Mouse (Mus musculus): ENCODE results near the gene Sorbs1. TPM values are rescaled to one million over a fixed set of nuclear protein-coding genes. Genes with fewer than 3 reads are reported as not detected.

Sorbs1 gene
- total and polyA plus RNA-seq, 2 experiments from 2014 or later: 140 to 153 TPM

DNA sequence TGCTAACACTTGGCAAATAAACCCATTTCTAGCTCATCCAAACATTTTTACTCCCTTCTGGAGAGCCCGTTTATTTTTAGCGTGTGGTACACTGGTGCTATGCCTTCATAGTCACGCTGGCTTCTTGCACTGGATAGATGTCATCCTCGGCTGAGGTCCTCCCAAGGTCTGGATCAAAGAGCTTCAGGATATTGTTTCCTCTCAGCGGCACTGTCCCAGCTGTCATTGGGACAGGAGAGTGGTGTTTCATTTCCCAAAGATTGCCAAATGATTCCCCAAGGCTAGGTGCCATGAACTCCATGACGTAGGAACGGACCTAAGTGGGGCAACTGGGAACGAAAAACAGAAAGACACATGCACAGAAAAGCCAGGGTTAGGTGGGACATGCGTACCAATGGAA, 225.2 kb downstream of the Sorbs1 start:
- no peak overlapping the region for H3K4me2 ChIP-seq (ENCODE audit: low read depth, low read length)
- TF ChIP-seq EP300 (IDR thresholded peaks at IDR 0.05; ENCODE audit: low read depth) (no peak), CTCF (IDR thresholded peaks at IDR 0.05; ENCODE audit: low read depth) (no peak)
- DNase-seq (ENCODE audit: low spot score): no peak
- ATAC-seq (ENCODE audit: insufficient read depth, low read depth): peak; percentile 21; the same call in 1 of the 2 replicates
- no peak overlapping the region for H3K27ac ChIP-seq (ENCODE audit: low read depth)
- no peak overlapping the region for H3K9ac ChIP-seq (replicated peaks; ENCODE audit: low read depth, low read length)
- H3K36me3 ChIP-seq (replicated peaks; ENCODE audit: control insufficient read depth, insufficient read depth, low read length): 0 out of 2 replicates have a peak, but pooled peaks cover 3% of the 10 kb centered on the region
- WGBS: 73% methylated on average over 9 of the region's 9 CpGs
- no peak overlapping the region for H3K4me3 ChIP-seq (ENCODE audit: low read depth, low read length)
- no peaks in the 10 kb centered on the region for H3K4me1 ChIP-seq (ENCODE audit: control insufficient read depth, insufficient read depth)
- no peaks in the 10 kb centered on the region for H3K27me3 ChIP-seq (ENCODE audit: control insufficient read depth, insufficient read depth, low read length)
- no peaks in the 10 kb centered on the region for H3K9me3 ChIP-seq (replicated peaks; ENCODE audit: control insufficient read depth, low read length)

DNA sequence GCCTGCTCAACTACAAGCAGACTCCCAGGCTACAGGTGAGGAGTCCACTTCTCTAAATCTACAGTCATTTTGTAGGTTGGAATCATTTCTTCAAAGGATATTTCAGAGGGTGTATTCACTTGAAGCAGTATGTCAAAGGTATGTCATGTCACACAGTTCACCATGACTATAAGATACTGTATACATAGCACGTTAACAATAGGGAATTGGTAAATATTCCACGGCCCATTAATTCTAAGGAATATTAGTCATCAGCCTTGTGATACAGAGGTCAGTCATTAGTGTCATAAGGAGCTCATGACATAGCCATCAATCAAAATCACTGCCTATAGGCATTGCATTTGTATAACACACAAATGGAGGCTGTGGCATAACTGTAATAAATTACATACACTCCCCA, 228.9 kb downstream of the Sorbs1 start:
- 88% methylated on average over 2 of the region's 2 CpGs for WGBS
- peaks cover 10% of the 10 kb centered on the region; the same call in 1 of the 2 replicates for H3K9me3 ChIP-seq (replicated peaks; ENCODE audit: control insufficient read depth, low read length)
- H3K9ac ChIP-seq (replicated peaks; ENCODE audit: low read depth, low read length): no peak overlapping the region
- H3K4me3 ChIP-seq (ENCODE audit: low read depth, low read length): no peak overlapping the region
- H3K27ac ChIP-seq (ENCODE audit: low read depth): no peak overlapping the region
- no peak overlapping the region for H3K4me2 ChIP-seq (ENCODE audit: low read depth, low read length)
- H3K27me3 ChIP-seq (ENCODE audit: control insufficient read depth, insufficient read depth, low read length): no peaks in the 10 kb centered on the region
- no peaks in the 10 kb centered on the region for H3K4me1 ChIP-seq (ENCODE audit: control insufficient read depth, insufficient read depth)
- no peaks in the 10 kb centered on the region for H3K36me3 ChIP-seq (replicated peaks; ENCODE audit: control insufficient read depth, insufficient read depth, low read length)
- TF ChIP-seq CTCF (IDR thresholded peaks at IDR 0.05; ENCODE audit: low read depth) (no peak), EP300 (IDR thresholded peaks at IDR 0.05; ENCODE audit: low read depth) (no peak)
- no peak for ATAC-seq (ENCODE audit: insufficient read depth, low read depth)
- no peak for DNase-seq (ENCODE audit: low spot score)

DNA sequence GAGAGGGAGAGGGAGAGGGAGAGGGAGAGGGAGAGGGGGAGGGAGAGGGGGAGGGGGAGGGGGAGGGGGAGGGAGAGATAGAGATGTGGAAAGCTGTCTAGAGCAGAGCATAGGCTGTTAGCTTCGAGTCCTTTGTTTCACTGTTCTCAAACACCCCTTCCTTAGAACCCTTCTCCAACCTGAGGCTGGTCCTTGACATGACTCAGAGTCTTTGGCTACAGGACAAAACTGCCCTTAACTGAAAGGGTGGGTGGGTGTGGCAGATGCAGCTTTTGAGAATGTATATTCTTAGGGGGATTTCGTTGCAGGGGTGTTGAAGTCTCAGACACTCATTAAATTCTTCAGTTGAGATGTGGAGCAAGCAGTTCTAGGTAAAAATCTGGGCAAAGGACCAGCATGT, 230.2 kb downstream of the Sorbs1 start:
- ATAC-seq (ENCODE audit: insufficient read depth, low read depth): no peak
- H3K4me2 ChIP-seq (ENCODE audit: low read depth, low read length): no peak overlapping the region
- WGBS: 44% methylated on average over 2 of the region's 2 CpGs

DNA sequence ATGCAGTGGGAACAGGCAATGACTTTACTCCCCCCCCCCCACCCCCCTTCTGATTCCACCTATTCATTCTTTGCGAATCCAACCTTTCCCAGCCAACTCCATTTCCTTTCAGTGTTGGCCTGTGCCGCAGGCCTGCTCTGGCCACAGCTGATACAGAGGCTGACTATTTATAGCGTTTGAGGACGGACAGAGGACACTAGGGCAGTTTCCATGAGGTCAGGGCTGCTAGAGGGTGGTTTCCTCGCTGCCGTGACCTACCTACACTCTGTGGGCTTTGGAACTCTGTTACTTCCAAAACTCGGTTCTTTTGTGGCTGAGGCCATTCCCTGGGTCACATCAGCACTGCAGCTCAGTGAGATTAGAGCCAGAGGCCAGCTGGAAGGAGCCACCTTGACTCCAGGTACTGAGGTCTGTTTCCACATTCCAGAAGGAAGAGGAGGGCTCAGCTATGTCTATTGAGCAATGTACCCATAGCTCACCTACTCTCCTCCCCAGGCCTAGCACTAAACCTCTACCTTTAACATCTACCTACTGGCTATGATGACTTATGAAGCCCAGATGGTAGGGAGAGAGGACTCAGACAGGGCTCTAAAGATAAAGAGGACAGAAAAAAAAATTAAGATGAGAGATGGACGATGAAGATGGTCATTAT, 235.1 kb downstream of the Sorbs1 start:
- no peaks in the 10 kb centered on the region for H3K36me3 ChIP-seq (replicated peaks; ENCODE audit: control insufficient read depth, insufficient read depth, low read length)
- TF ChIP-seq EP300 (IDR thresholded peaks at IDR 0.05; ENCODE audit: low read depth): peak; percentile 17; the same call in 1 of the 2 replicates
- TF ChIP-seq CTCF (IDR thresholded peaks at IDR 0.05; ENCODE audit: low read depth): no peak
- ATAC-seq (ENCODE audit: insufficient read depth, low read depth): peak; percentile 95
- 24% methylated on average over 8 of the region's 8 CpGs for WGBS
- H3K4me2 ChIP-seq (ENCODE audit: low read depth, low read length): no peak overlapping the region
- peaks cover 10% of the 10 kb centered on the region; the same call in 1 of the 2 replicates for H3K9me3 ChIP-seq (replicated peaks; ENCODE audit: control insufficient read depth, low read length)
- peak; percentile 87 for DNase-seq (ENCODE audit: low spot score)
- peak overlapping the region; percentile 86 for H3K27ac ChIP-seq (ENCODE audit: low read depth)
- H3K9ac ChIP-seq (replicated peaks; ENCODE audit: low read depth, low read length): no peak overlapping the region
- peaks cover 8% of the 10 kb centered on the region for H3K4me1 ChIP-seq (ENCODE audit: control insufficient read depth, insufficient read depth)
- no peak overlapping the region for H3K4me3 ChIP-seq (ENCODE audit: low read depth, low read length)
- no peaks in the 10 kb centered on the region for H3K27me3 ChIP-seq (ENCODE audit: control insufficient read depth, insufficient read depth, low read length)

More for the DNA sequence above, 230.2 kb downstream of the Sorbs1 start:
- Histone ChIP-seq H3K36me3 (replicated peaks; ENCODE audit: control insufficient read depth, insufficient read depth, low read length) (no peaks in the 10 kb centered on the region), H3K27me3 (ENCODE audit: control insufficient read depth, insufficient read depth, low read length) (no peaks in the 10 kb centered on the region), H3K27ac (ENCODE audit: low read depth) (no peak overlapping the region), H3K9me3 (replicated peaks; ENCODE audit: control insufficient read depth, low read length) (peaks cover 10% of the 10 kb centered on the region; the same call in 1 of the 2 replicates), H3K4me3 (ENCODE audit: low read depth, low read length) (no peak overlapping the region), H3K9ac (replicated peaks; ENCODE audit: low read depth, low read length) (no peak overlapping the region), H3K4me1 (ENCODE audit: control insufficient read depth, insufficient read depth) (peaks cover 3% of the 10 kb centered on the region)
- TF ChIP-seq EP300 (IDR thresholded peaks at IDR 0.05; ENCODE audit: low read depth) (no peak), CTCF (IDR thresholded peaks at IDR 0.05; ENCODE audit: low read depth) (no peak)
- no peak for DNase-seq (ENCODE audit: low spot score)

DNA sequence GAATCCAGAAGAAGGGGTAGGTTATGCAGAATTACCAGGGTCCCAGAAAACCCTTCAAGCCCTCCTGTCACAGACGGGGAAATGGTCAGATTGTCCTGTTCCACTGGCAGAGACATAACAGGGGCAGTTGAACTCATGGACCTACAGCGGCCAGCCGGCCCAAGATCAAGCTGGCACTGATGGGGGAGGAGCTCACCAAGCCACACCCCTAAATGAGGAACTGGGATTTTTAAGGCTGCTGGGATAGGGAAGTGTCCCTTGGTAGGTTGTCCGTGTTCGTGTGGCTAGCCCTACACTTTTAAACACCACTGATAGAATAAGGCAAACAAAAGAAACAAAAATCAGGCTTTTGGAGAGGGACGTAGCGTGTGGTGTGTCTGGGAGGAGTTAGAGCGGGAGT, 236.1 kb downstream of the Sorbs1 start:
- Histone ChIP-seq H3K27me3 (ENCODE audit: control insufficient read depth, insufficient read depth, low read length) (no peaks in the 10 kb centered on the region), H3K27ac (ENCODE audit: low read depth) (no peak overlapping the region), H3K36me3 (replicated peaks; ENCODE audit: control insufficient read depth, insufficient read depth, low read length) (no peaks in the 10 kb centered on the region), H3K9me3 (replicated peaks; ENCODE audit: control insufficient read depth, low read length) (peaks cover 10% of the 10 kb centered on the region; the same call in 1 of the 2 replicates), H3K4me3 (ENCODE audit: low read depth, low read length) (no peak overlapping the region), H3K4me1 (ENCODE audit: control insufficient read depth, insufficient read depth) (peaks cover 8% of the 10 kb centered on the region), H3K4me2 (ENCODE audit: low read depth, low read length) (no peak overlapping the region), H3K9ac (replicated peaks; ENCODE audit: low read depth, low read length) (no peak overlapping the region)
- ATAC-seq (ENCODE audit: insufficient read depth, low read depth) (no peak), DNase-seq (ENCODE audit: low spot score) (no peak)
- WGBS: 91% methylated on average over 8 of the region's 8 CpGs
- TF ChIP-seq CTCF (IDR thresholded peaks at IDR 0.05; ENCODE audit: low read depth) (no peak), EP300 (IDR thresholded peaks at IDR 0.05; ENCODE audit: low read depth) (no peak)
